Mouse (Mus musculus): ENCODE results near the gene Igsf9b.

The Igsf9b gene

GRCm38 (mm10) chr9:27298411-27299285, at the start of gene Igsf9b:
Gene Igsf9b, plus strand, starts transcription at chr9:27299204.
- DNase-seq (ENCODE audit: low read depth, low spot score): peak; percentile 67

GRCm38 (mm10) chr9:27252034-27252714, 46.8 kb upstream of the Igsf9b start:
- DNase-seq (ENCODE audit: low read depth, low spot score): no peak

- DNase-seq (ENCODE audit: low read depth, low spot score): no peak
Measured at GRCm38 (mm10) chr9:27256454-27256853, 42.5 kb upstream of the Igsf9b start.

GRCm38 (mm10) chr9:27260378-27260947, 38.5 kb upstream of the Igsf9b start:
- no peak for DNase-seq (ENCODE audit: low read depth, low spot score)

GRCm38 (mm10) chr9:27261905-27262304, 37.1 kb upstream of the Igsf9b start:
- no peak for DNase-seq (ENCODE audit: low read depth, low spot score)

GRCm38 (mm10) chr9:27265009-27265408, 34.0 kb upstream of the Igsf9b start:
- DNase-seq (ENCODE audit: low read depth, low spot score): no peak

GRCm38 (mm10) chr9:27267878-27268277, 31.1 kb upstream of the Igsf9b start:
- DNase-seq (ENCODE audit: low read depth, low spot score): no peak

- no peak for DNase-seq (ENCODE audit: low read depth, low spot score)
Measured at GRCm38 (mm10) chr9:27268493-27268892, 30.5 kb upstream of the Igsf9b start.

- DNase-seq (ENCODE audit: low read depth, low spot score): no peak
Measured at GRCm38 (mm10) chr9:27269322-27269721, 29.7 kb upstream of the Igsf9b start.

- no peak for DNase-seq (ENCODE audit: low read depth, low spot score)
Measured at GRCm38 (mm10) chr9:27269904-27270303, 29.1 kb upstream of the Igsf9b start.

- DNase-seq (ENCODE audit: low read depth, low spot score): no peak
Measured at GRCm38 (mm10) chr9:27271899-27272298, 27.1 kb upstream of the Igsf9b start.

- no peak for DNase-seq (ENCODE audit: low read depth, low spot score)
Measured at GRCm38 (mm10) chr9:27272858-27273257, 26.1 kb upstream of the Igsf9b start.

- no peak for DNase-seq (ENCODE audit: low read depth, low spot score)
Measured at GRCm38 (mm10) chr9:27276282-27276839, 22.6 kb upstream of the Igsf9b start.

- no peak for DNase-seq (ENCODE audit: low read depth, low spot score)
Measured at GRCm38 (mm10) chr9:27277401-27278087, 21.5 kb upstream of the Igsf9b start.

- no peak for DNase-seq (ENCODE audit: low read depth, low spot score)
Measured at GRCm38 (mm10) chr9:27279041-27279440, 20.0 kb upstream of the Igsf9b start.

GRCm38 (mm10) chr9:27280976-27281375, 18.0 kb upstream of the Igsf9b start:
- DNase-seq (ENCODE audit: low read depth, low spot score): no peak

GRCm38 (mm10) chr9:27285719-27286249, 13.2 kb upstream of the Igsf9b start:
- no peak for DNase-seq (ENCODE audit: low read depth, low spot score)

GRCm38 (mm10) chr9:27286296-27286695, 12.7 kb upstream of the Igsf9b start:
- no peak for DNase-seq (ENCODE audit: low read depth, low spot score)

- no peak for DNase-seq (ENCODE audit: low read depth, low spot score)
Measured at GRCm38 (mm10) chr9:27286859-27287258, 12.1 kb upstream of the Igsf9b start.

GRCm38 (mm10) chr9:27287419-27287818, 11.6 kb upstream of the Igsf9b start:
- peak; percentile 8 for DNase-seq (ENCODE audit: low read depth, low spot score)

GRCm38 (mm10) chr9:27288442-27288841, 10.6 kb upstream of the Igsf9b start:
- DNase-seq (ENCODE audit: low read depth, low spot score): no peak
